Mouse (Mus musculus) frontal cortex, postnatal 36 days (tissue): ENCODE measurements around the gene Pth2.
"Not testable (repeated sequence)": the region's sequence is repeated elsewhere in the genome, so short reads cannot be mapped to it uniquely, and the experiment has no call there.

Source experiments
- DNase-seq, 2 experiments: peaks; one replicate each; pipeline ENCODE4 v3.0.0; 2022; ENCODE audit warnings: low spot score in 2 of 2

Pth2 gene

DNA sequence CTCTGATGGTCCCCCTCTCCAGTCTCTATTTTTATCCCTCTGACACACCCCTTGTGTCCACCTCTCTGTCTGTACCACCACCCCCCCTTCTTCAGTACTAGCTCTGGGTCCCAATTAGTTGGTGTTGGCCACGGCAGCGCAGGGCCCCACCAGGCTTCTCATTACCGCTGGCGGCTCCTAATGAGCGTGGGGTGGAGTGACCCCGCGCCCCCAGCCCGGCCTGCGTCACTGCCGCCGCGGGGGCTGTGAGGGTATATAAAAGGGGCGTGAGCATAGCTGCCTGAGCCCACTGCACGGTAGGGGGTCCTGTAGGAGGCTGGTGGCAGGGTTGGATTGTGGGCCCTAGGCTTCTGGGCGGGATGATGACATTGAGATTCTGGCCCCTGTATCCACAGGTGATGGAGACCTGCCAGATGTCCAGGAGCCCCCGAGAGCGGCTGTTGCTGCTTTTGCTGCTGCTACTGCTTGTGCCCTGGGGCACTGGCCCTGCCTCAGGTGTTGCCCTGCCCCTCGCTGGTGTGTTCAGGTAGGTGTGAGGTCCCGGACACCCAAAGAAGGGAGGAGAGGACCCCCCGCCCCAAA lies at the start of gene Pth2:
Gene Pth2 (plus strand): TSS at position 100 of the 582 bp plus-strand sequence.
- no peak for DNase-seq

DNA sequence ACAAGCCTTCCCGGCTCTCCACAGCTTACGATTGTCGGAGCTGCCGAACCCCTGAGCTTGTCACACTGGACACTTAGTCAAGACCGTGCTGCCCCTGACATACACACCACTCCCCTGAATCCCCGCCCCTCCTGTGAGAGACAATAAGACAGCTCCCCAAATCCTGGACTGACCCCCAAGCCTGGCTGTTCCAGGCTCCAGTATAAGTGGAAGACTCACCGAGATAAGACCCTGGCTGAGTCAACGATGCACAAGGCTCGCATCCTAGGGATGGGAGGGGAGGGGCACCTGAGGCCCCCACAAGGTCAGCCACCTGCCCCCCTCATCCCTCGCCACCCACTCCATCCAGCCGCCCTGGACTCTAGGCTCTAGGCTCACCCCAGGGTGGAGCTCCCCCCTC lies 48.9 kb upstream of the Pth2 start:
- DNase-seq, result no peak

DNA sequence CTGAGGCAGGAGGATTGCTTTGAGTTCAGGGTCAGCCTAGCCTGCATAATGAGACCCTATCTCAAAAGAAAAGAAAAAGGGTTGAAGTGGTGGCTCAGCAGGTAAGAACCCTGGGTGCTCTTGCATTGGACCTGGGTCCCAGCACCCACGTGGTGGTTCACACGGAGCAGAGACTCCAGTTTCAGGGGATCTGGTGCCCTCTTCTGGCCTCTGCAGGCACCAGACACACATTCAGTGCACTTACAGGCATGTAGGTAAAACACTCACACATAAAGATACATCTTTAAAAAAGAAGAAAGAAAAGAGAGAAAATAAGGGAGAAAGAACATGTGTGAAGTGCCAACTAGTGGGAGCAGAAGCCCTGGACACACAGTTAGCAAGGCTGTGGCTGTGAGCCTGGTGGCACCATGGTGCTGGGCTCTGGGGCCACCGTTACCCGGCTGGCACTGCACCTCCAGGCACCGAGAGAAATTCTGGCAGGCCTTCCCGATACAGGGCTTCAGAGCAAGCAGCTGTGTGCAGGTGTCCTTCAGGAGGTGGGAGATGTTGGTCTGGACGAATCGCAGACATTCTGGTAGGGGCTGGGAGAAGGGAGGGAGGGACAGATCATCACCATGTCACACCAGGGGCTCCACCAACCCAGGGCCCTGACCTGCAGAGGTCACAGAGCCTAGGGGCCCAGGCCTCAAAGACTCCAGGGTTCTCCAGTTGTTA lies 47.2 kb upstream of the Pth2 start:
- DNase-seq, result no peak

DNA sequence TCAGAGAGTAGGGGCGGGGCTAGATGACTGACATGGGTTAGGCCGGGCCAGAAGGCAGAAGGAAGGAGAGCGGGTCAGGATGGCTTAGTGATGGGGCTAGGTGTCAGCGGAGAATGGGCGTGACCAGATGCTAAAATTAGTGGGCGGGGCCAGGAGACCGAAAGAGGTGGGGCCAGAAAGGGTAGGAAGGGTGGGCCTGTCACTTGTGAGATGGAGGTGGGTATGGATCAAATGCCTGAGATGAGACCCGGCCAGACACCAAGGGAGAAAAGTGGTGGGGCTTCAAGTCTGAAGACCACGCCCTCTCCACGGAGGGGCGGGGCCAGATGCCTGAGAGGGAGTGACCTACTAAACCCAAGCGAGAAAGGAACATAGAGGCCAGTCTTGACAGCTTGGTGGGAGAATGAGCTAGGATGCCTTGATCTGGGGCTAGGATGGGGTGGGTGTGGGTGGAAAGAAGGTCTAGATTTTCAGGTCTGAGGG lies 46.2 kb upstream of the Pth2 start:
- no peak for DNase-seq

DNA sequence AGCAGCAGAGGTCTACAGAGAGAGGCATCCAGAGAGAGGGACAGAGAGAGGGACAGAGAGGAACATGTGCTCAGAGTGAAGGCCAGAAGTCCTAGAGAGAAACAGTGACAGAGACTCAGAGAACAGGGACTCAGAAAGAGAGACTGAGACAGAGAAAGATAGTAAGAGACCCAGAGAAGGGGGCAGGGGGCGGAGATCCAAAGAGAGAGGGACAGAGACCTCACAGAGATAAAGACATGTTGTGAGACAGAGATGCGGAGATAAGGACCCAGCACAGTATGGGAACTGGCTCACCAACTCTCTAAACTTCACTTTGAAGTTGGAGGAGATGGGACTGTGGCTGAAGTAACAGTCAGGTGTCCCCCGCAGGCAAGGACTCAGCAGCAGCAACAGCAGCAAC lies 45.4 kb upstream of the Pth2 start:
- DNase-seq, result no peak

DNA sequence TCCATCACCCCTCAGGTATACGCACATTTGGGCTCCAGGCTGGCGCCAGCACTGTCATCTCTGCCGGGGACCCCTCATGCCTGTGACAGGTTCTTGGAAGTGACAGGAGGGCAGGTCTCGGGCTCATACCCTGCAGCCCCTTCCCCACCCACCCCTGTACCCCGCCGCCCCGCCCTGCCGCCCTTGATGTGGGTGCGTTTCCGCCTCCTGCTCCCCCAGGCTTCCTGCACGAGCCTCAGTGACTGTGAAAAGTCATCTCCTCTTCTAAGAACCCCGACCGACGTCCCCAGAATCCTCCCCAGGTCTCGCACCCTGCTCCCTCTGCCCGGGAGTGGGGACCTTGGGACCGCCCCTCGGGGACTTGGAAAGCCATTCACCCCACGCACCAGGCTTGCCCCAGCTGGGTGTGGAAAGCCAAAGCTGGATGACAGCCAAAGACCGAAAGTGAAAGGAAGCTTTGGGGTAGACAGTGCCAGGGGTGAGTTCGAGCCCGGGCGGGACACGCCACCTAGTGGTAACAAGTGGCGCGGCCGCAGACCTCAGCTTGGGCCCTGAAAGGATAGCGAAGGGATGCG lies 44.7 kb upstream of the Pth2 start, which contains the start of the genes Gm45713 and Flt3l:
Gene Gm45713 (minus strand): TSS at position 239 of the 575 bp plus-strand sequence.
Gene Flt3l (minus strand): TSS at position 440 of the 575 bp plus-strand sequence.
- peak; percentile 86 to 91 for DNase-seq

DNA sequence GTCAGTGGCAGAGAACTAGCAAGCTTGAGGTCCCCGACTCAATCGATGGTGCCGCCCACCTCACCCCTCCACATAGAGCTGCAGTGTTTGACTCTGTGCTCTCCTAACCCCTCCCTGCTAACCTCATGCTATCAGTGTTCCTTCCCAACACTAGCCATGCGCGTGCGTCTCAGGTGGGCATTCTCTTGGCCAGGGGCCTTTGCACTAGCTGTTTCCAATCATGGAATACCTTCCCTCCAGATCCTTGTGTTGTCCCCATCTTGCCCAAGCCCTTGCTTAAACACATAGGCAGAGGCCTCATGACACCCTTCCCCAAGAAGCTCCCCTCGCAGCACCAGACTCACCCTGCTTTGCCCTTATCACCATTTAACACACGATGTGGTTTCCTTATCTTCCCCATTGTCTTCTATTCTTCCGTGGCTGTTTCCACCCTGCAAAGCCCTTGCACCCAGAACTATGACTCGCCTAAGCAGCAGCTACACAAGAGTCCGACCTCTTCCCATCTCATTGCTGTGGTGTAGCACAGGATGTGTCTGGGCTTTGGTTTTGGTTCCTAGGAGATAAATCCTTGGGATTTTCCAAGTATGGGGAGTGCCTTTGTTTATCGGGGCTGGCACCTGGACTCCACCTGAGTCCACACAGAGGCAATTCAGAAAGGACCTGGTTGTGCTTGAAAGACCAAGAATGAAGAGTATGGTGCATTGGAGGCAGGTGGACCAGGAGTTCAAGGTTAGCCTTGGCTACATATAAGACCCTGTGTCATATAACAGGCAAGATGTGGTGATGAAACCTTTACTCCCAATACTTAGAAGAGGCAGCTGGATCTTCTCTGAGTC lies 43.4 kb upstream of the Pth2 start:
- no peak for DNase-seq

DNA sequence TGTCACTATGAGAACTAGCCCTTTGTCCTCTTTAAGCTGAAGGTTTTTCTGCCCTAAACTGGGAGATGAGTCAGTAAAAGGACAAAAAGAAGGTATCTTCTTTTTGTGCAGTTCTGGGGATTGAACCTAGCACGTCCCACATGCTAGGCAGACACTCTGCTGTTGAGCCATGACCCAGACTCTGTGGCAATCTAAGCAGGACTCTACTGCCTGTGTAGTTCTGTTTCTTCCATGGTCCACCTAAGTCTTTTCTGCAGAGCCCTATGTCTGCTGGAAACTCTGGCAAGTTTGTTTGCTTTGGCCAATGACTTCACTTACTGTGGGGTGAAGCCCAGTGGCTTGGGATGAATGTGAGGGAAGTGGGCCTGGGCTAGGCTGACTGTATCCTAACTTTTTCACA lies 42.4 kb upstream of the Pth2 start:
- DNase-seq, result no peak

DNA sequence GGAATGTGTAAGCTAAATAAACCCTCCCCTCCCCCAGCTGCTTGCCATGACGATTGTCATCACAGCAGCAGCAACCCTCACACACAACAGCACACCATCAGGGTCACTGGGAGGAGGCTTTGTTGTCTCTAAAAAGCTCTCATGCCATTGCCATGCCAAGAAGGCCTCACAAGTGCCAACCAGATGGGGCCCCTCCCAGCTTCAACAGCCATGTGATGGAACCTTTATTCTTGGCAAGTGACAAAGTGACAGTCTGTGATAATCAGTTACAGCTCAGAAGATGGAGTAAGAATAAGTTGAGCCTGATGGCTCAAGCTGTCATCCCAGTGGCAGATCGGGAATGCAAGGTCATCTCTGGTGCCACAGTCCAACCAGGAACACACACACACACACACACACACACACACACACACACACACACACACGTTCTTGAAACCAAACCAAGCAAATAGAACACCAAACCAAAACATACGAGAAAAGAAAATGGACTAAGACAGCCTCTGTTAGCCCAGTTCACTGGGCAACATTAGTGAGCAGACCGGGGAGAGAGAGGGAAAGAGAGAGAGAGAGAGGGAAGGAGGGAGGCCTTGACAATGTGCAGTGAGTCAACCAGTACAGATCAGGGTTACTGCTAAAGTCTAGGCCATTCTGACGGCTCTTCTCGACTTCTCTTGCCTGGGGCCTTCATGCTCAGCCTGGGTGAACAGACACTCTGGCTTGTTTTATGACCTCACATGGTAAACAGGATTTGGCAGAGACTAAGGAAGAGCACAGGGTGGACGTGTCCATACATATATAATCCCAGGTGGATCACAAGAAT lies 40.7 kb upstream of the Pth2 start:
- DNase-seq, result no peak

DNA sequence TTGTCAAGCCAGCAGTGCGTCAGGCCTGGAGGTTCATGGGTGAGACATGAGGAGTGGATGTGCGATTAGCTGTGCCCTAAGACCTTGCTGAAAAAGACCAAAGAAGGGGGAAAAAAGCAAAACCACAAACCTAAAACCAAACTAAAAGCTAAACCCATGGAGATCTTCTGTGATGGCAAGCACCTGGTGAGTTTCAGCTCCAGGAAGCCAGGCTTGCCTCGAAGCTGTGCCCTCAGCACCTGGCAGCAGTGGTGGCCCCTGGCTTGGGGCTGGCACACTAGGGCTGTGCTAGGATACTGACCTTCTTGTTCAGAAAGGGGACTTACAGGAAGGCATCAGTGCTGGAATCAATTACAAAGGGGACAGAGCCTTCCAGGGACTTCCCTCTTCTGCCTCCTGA lies 39.5 kb upstream of the Pth2 start:
- DNase-seq, result no peak

DNA sequence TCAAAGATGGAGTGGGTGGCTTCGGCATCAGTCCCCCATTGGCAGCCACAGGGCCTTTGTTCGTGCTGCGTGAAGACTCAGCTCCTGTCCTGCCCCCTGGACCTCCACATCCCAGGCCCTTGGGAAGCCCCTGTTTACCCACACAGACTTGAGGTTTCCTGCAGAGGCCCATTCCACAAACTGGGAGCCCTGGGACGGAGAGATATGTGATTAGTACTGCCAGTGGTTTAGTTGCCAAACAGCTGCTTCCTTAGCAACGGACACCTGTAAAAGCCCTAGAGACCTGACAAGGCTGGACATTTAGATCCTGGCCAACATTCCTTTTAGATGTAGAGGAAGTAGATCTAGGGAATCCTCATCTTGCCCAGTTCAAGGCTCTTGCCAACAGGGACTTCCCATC lies 38.9 kb upstream of the Pth2 start:
- DNase-seq, result no peak

DNA sequence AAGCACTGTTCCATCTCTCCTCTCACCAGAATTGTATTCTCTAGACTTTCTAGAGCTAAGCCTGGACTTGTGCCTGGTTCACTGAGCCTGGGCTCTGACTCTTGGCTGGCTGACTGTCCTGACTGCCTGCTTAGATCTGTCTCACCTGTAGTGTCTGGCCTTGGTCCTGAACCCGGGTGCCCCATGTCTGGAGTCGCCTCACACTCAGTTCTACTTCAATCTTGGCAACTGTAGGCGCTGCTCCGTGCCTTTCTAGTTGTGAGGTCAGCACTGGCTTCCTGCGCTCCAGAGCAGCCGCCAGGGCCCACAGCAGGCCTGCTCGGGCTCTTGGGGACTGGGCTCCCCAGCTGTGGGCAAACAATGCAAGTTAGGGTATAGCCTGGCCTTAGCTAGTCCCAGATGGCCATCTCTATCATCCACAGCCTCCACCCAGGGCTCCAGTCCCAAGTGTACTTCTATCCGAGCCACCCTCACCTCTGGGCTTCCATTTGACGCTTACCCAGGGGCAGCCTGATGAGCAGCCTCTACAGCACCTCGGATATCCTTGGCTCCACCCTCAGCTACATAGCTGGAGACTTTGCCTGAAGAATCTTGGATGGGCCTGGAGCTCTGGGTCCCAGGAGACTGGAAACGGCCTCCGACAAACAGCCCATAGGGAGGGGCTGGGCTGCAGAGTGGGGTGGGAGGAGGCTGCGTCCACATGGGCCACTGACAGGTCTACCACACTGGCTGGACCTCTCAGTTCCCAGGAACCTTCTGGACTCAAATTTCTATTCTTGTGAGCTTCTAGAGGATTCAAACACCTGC lies 36.2 kb upstream of the Pth2 start:
- no peak for DNase-seq

DNA sequence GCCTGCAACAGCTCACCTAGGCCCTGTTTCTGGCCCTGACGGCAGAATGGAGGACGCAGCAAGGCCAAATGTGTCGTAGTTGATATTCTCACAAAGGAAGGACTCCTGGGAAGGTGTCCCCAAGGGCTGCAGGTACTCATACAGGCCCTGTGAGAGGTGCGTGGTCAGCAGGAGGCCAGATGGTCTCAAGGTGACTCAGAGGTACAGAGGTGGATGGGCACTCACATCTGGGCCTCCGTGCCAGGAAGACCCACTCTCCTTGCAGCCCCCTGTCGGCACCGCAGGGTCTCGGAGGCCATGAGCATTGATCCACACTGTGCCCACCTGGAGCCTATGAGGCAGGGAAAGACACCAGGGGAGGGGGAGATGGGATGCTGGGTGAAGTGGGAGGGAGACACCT lies 35.3 kb upstream of the Pth2 start:
- DNase-seq, result no peak

DNA sequence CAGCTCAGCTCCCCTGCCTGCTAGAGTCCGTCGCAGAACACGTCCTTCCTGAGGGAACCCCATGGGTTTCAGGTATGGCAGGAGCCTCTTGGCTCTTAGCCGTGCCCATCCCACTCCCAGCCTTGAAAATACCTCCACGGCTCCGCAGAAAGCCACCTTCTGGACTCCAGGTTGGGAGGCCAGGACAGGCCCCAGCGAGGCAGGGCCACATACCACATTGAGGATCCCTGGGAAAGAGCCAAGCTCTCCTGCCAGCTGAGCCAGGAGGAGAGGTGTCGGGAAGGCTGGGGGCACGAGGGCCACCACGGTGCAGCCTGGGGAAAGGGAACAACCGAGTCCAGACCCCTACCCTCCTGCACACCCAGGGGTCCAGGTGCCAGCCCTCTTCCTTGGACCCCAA lies 33.5 kb upstream of the Pth2 start:
- no peak for DNase-seq

DNA sequence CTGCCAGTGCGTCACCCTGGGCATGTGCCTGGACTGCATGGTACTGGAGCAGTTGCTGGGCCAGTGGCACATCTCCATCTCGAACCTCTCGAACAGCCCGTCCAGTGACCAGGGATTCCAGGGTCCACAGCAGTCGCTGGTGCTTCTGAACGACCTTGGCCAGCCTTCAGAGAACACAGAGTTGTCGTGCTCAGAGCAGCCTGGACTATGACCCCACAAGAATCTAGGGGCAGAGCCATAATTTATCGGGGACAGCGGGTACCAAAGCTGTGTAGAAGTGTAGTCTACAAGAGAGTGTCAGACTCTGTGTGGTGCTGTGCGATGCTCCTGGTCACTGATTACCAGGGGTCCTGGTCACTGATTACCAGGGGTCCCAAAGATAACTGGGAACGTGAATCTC lies 32.9 kb upstream of the Pth2 start:
- DNase-seq, result no peak

DNA sequence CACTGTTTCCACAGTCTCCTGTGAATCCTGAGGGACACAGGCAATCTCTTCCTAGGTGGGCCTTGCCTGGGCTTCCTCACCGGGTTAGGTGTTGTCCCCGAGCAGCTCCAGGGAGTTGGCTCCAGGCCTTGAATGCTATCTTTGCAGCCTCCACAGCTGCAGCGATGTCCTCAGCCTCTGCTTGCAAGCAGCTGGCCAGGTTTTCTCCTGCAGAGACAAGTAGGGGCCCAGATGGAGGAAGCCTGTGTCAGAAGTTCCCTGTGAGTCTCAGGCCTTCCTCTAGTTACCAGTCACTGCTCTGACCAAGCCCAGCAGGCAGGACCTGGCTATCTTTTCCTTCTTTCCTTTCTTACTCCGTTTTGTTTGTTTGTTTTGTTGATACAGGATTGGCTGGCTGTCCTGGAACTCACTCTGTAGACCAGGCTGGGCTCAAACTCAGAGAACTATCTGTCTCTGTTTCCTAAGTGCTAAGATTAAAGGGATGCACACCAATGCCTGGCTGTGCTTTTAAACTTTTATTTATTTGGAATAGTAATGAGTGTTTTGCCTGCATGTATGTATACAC lies 32.2 kb upstream of the Pth2 start:
- DNase-seq, result no peak

DNA sequence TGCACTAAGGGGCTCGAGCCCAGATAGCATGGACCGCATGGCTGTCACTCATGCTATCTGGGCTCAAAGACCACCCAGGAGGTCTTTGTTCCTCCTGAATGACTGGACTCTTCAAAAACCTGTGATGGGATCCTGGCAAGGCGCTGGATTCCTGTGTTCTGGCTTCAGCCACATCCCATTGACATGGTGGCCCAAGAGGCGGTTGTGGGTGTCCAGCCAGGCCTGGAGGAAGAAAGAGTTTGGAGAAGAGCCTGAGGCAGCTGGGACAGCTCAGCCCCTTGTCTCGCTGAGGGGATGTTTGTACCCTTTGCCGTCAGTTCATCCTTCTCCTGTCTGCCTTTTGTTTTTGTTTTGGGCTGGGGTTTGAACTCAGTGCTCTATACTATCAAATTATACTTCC lies 31.2 kb upstream of the Pth2 start:
- DNase-seq, result no peak

DNA sequence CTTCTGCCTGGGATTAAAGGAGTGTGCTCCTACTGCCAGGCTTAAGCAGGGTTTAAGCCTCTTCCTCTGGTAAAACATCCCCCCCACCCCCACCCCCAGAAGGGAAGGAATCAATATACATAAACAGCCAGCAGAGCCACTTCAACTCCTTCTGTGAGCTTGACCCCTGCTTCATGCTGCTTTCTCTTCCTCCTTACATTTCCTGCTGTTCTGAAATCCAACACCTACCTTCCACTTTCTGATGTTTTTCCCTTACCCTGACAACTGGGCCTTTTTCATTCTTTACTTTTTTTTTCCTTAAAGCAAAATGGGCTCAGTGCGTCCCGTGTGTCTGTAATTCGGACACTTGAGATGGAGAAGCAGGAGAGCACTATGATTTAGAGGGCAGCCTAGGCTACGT lies 30.5 kb upstream of the Pth2 start:
- no peak for DNase-seq

DNA sequence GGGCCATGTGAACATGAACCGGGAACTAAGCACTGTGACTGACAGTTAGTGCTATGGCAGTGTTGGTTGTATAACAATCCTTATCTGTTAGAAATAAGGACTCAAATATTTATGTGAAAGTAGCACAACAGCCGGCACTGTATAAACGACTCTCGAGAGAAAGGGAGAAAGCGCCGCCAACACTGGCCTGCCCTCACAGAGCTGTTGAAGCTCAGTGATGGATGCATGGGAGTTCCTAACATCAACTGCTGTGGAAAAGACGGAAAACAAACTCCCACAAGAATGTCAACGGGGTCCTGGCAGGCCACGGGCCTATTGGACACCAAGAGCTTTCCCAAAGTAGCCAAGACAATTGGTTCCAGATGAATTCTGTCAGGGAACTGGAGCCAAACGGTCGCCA lies 29.5 kb upstream of the Pth2 start:
- no peak for DNase-seq

DNA sequence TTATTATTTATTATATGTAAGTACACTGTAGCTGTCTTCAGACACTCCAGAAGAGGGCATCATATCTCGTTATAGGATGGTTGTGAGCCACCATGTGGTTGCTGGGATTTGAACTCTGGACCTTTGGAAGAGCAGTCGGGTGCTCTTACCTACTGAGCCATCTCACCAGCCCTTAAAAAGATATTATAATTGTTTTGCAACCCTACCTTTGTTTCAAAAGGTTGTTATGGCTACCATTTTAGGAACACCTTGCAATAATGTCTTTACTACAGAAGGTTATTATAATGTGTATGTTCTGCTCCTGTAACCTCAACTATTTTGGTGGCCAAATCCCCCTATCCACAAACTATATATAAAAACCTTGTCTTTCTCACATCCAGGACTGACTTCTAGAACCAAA lies 27.7 kb upstream of the Pth2 start:
- not testable (repeated sequence) for DNase-seq
